In genomic region chr6:144051316-144051715, GRCm38 (mm10) we compare ENCODE assay signal across 28 mouse cellular contexts.
"Had no signal": no experiment of that assay in that cellular context is flagged by ENCODE, and none has a peak within 500 bp of the region (broad histone marks: within the 10 kb centered on the region; RNA-seq: fewer than 3 reads in every experiment).

No protein-coding gene starts in this region.

- H3K9me3 ChIP-seq: embryonic facial prominence, embryonic 10.5 days; embryonic facial prominence, embryonic 12.5 days; embryonic facial prominence, embryonic 13.5 days; embryonic facial prominence, embryonic 15.5 days; forebrain, embryonic 10.5 days; forebrain, embryonic 12.5 days; forebrain, embryonic 13.5 days; forebrain, embryonic 15.5 days had no signal

- H3K36me3 ChIP-seq: embryonic facial prominence, embryonic 10.5 days; embryonic facial prominence, embryonic 12.5 days; embryonic facial prominence, embryonic 13.5 days; embryonic facial prominence, embryonic 15.5 days; forebrain, embryonic 10.5 days; forebrain, embryonic 12.5 days; forebrain, embryonic 15.5 days had no signal

- H3K27me3 ChIP-seq: embryonic facial prominence, embryonic 12.5 days; embryonic facial prominence, embryonic 13.5 days; embryonic facial prominence, embryonic 15.5 days; forebrain, embryonic 12.5 days; forebrain, embryonic 13.5 days; forebrain, embryonic 15.5 days had no signal

- H3K27ac ChIP-seq: embryonic facial prominence, embryonic 10.5 days; embryonic facial prominence, embryonic 12.5 days; embryonic facial prominence, embryonic 13.5 days; embryonic facial prominence, embryonic 15.5 days; forebrain, embryonic 10.5 days; forebrain, embryonic 12.5 days; forebrain, embryonic 13.5 days; forebrain, embryonic 15.5 days; gastrocnemius, adult 2 months; heart, adult 2 months had no signal

- H3K4me2 ChIP-seq: embryonic facial prominence, embryonic 12.5 days; embryonic facial prominence, embryonic 13.5 days; embryonic facial prominence, embryonic 15.5 days; forebrain, embryonic 12.5 days; forebrain, embryonic 13.5 days; forebrain, embryonic 15.5 days had no signal

- DNase-seq: cerebellum, adult 2 months; cerebellum, adult 8-10 months; cerebellum, adult 9-10 months; cerebellum, adult 9-11 months; cerebellum, postnatal 10 days; cerebellum, postnatal 14 days; cerebellum, postnatal 25 days; cerebellum, postnatal 36 days; embryo, embryonic 11 days; forebrain, postnatal 0 days; gastrocnemius, adult 2 months; gastrocnemius, postnatal 10 days; gastrocnemius, postnatal 14 days; gastrocnemius, postnatal 25 days; gastrocnemius, postnatal 36 days; heart, adult 18-20 months; heart, adult 2 months had no signal

- ATAC-seq: forebrain, embryonic 13.5 days; forebrain, embryonic 14.5 days; forebrain, embryonic 15.5 days; forebrain, embryonic 16.5 days; forebrain, postnatal 0 days had no signal

- H3K9ac ChIP-seq: embryonic facial prominence, embryonic 12.5 days; embryonic facial prominence, embryonic 13.5 days; embryonic facial prominence, embryonic 15.5 days; forebrain, embryonic 12.5 days; forebrain, embryonic 13.5 days; forebrain, embryonic 15.5 days; forebrain, postnatal 0 days had no signal

- H3K4me3 ChIP-seq: embryonic facial prominence, embryonic 10.5 days; embryonic facial prominence, embryonic 12.5 days; embryonic facial prominence, embryonic 13.5 days; embryonic facial prominence, embryonic 15.5 days; erythroblast, embryonic 14.5 days; forebrain, embryonic 10.5 days; forebrain, embryonic 12.5 days; forebrain, embryonic 13.5 days; forebrain, embryonic 15.5 days; gastrocnemius, adult 2 months; heart, adult 2 months had no signal

- H3K4me1 ChIP-seq: embryonic facial prominence, embryonic 15.5 days had no signal
